Mouse (Mus musculus): Measurements from ENCODE around the gene Timeless. TPM values are rescaled to one million over a fixed set of nuclear protein-coding genes. Genes with fewer than 3 reads are reported as not detected.

The Timeless gene
- total and polyA plus RNA-seq, 2 experiments = 0.75 to 1.6 TPM

GRCm38 (mm10) chr10:128214981-128215380 lies 16.9 kb upstream of the Timeless start:
- WGBS = 55% methylated on average over 5 of the region's 5 CpGs
- Histone ChIP-seq H3K27ac (replicated peaks; ENCODE audit: insufficient read depth, low read depth, low read length) (no peak overlapping the region), H3K9ac (ENCODE audit: low read depth, low read length) (no peak overlapping the region), H3K79me2 (ENCODE audit: control insufficient read depth, insufficient read depth, low read length) (no peaks in the 10 kb centered on the region), H3K36me3 (ENCODE audit: control insufficient read depth, insufficient read depth, low read length) (peaks cover 3% of the 10 kb centered on the region), H3K27me3 (ENCODE audit: control insufficient read depth, insufficient read depth, low read length) (no peaks in the 10 kb centered on the region), H3K4me1 (ENCODE audit: control insufficient read depth, insufficient read depth, low read length) (peaks cover 13% of the 10 kb centered on the region), H3K4me3 (ENCODE audit: insufficient read depth, low read depth, low read length) (no peak overlapping the region)
- DNase-seq (ENCODE audit: extremely low read depth, low read depth, low spot score) = no peak
- TF ChIP-seq POLR2A (IDR thresholded peaks at IDR 0.05; ENCODE audit: extremely low read depth, insufficient read depth, low read length) = no peak
- no peak for TF ChIP-seq CTCF (IDR thresholded peaks at IDR 0.05; ENCODE audit: low read depth, low read length)

- no peak overlapping the region for H3K27ac ChIP-seq (replicated peaks; ENCODE audit: insufficient read depth, low read depth, low read length)
- no peak for TF ChIP-seq CTCF (IDR thresholded peaks at IDR 0.05; ENCODE audit: low read depth, low read length)
- TF ChIP-seq POLR2A (IDR thresholded peaks at IDR 0.05; ENCODE audit: extremely low read depth, insufficient read depth, low read length) = no peak
Measured at GRCm38 (mm10) chr10:128218387-128219117, 13.3 kb upstream of the Timeless start.

GRCm38 (mm10) chr10:128221533-128222286 lies 10.2 kb upstream of the Timeless start:
- TF ChIP-seq CTCF (IDR thresholded peaks at IDR 0.05; ENCODE audit: low read depth, low read length) (no peak), POLR2A (IDR thresholded peaks at IDR 0.05; ENCODE audit: extremely low read depth, insufficient read depth, low read length) (no peak)
- Histone ChIP-seq H3K4me3 (ENCODE audit: insufficient read depth, low read depth, low read length) (no peak overlapping the region), H3K79me2 (ENCODE audit: control insufficient read depth, insufficient read depth, low read length) (no peaks in the 10 kb centered on the region), H3K27ac (replicated peaks; ENCODE audit: insufficient read depth, low read depth, low read length) (no peak overlapping the region), H3K36me3 (ENCODE audit: control insufficient read depth, insufficient read depth, low read length) (no peaks in the 10 kb centered on the region), H3K27me3 (ENCODE audit: control insufficient read depth, insufficient read depth, low read length) (no peaks in the 10 kb centered on the region), H3K9ac (ENCODE audit: low read depth, low read length) (no peak overlapping the region), H3K4me1 (ENCODE audit: control insufficient read depth, insufficient read depth, low read length) (peaks cover 8% of the 10 kb centered on the region)
- no peak for DNase-seq (ENCODE audit: extremely low read depth, low read depth, low spot score)
- whole genome bisulfite sequencing = 68% methylated on average over 16 of the region's 16 CpGs

More at GRCm38 (mm10) chr10:128218387-128219117, 13.3 kb upstream of the Timeless start:
- 95% methylated on average over 18 of the region's 18 CpGs for WGBS
- H3K27me3 ChIP-seq (ENCODE audit: control insufficient read depth, insufficient read depth, low read length) = no peaks in the 10 kb centered on the region
- H3K4me3 ChIP-seq (ENCODE audit: insufficient read depth, low read depth, low read length) = no peak overlapping the region
- peaks cover 8% of the 10 kb centered on the region for H3K4me1 ChIP-seq (ENCODE audit: control insufficient read depth, insufficient read depth, low read length)
- H3K9ac ChIP-seq (ENCODE audit: low read depth, low read length) = no peak overlapping the region
- DNase-seq (ENCODE audit: extremely low read depth, low read depth, low spot score) = no peak
- H3K36me3 ChIP-seq (ENCODE audit: control insufficient read depth, insufficient read depth, low read length) = no peaks in the 10 kb centered on the region
- no peaks in the 10 kb centered on the region for H3K79me2 ChIP-seq (ENCODE audit: control insufficient read depth, insufficient read depth, low read length)

GRCm38 (mm10) chr10:128225064-128225463 lies 6.8 kb upstream of the Timeless start:
- Histone ChIP-seq H3K36me3 (ENCODE audit: control insufficient read depth, insufficient read depth, low read length) (no peaks in the 10 kb centered on the region), H3K9ac (ENCODE audit: low read depth, low read length) (no peak overlapping the region)

GRCm38 (mm10) chr10:128225538-128225937 lies 6.3 kb upstream of the Timeless start, which contains the start of gene Mip:
TSS of gene Mip (plus strand) at chr10:128225838.
- H3K4me1 ChIP-seq (ENCODE audit: control insufficient read depth, insufficient read depth, low read length) = no peaks in the 10 kb centered on the region; the same call in 1 of the 2 replicates

More at GRCm38 (mm10) chr10:128225064-128225463, 6.8 kb upstream of the Timeless start:
- DNase-seq (ENCODE audit: extremely low read depth, low read depth, low spot score) = no peak
- H3K4me3 ChIP-seq (ENCODE audit: insufficient read depth, low read depth, low read length) = no peak overlapping the region
- TF ChIP-seq CTCF (IDR thresholded peaks at IDR 0.05; ENCODE audit: low read depth, low read length) (no peak), POLR2A (IDR thresholded peaks at IDR 0.05; ENCODE audit: extremely low read depth, insufficient read depth, low read length) (no peak)
- no peaks in the 10 kb centered on the region for H3K27me3 ChIP-seq (ENCODE audit: control insufficient read depth, insufficient read depth, low read length)
- no peak overlapping the region for H3K27ac ChIP-seq (replicated peaks; ENCODE audit: insufficient read depth, low read depth, low read length)
- peaks cover 4% of the 10 kb centered on the region for H3K4me1 ChIP-seq (ENCODE audit: control insufficient read depth, insufficient read depth, low read length)
- H3K79me2 ChIP-seq (ENCODE audit: control insufficient read depth, insufficient read depth, low read length) = no peaks in the 10 kb centered on the region
- WGBS = 84% methylated on average over 5 of the region's 5 CpGs

More at GRCm38 (mm10) chr10:128225538-128225937, 6.3 kb upstream of the Timeless start, which contains the start of gene Mip:
- no peak for DNase-seq (ENCODE audit: extremely low read depth, low read depth, low spot score)
- Histone ChIP-seq H3K27ac (replicated peaks; ENCODE audit: insufficient read depth, low read depth, low read length) (no peak within 1 kb of the TSS), H3K27me3 (ENCODE audit: control insufficient read depth, insufficient read depth, low read length) (no peaks in the 10 kb centered on the region), H3K9ac (ENCODE audit: low read depth, low read length) (no peak within 1 kb of the TSS), H3K36me3 (ENCODE audit: control insufficient read depth, insufficient read depth, low read length) (no peaks in the 10 kb centered on the region), H3K79me2 (ENCODE audit: control insufficient read depth, insufficient read depth, low read length) (no peaks in the 10 kb centered on the region), H3K4me3 (ENCODE audit: insufficient read depth, low read depth, low read length) (no peak within 1 kb of the TSS)
- 82% methylated on average over 4 of the region's 4 CpGs for WGBS
- TF ChIP-seq POLR2A (IDR thresholded peaks at IDR 0.05; ENCODE audit: extremely low read depth, insufficient read depth, low read length) (no peak), CTCF (IDR thresholded peaks at IDR 0.05; ENCODE audit: low read depth, low read length) (no peak)

All from liver, adult 2 months (tissue).